Mouse (Mus musculus) liver, adult 2 months (tissue): ENCODE data around the gene Cyb5d2.

ENCODE experiments used
- CTCF ChIP-seq: fragments of 200-500 bp; IDR thresholded peaks from 2 replicates; pipeline ENCODE4 v1.5.1; 2011; ENCODE audit warnings: low read depth, low read length, control low read depth
- POLR2A ChIP-seq: fragments of 200-500 bp; IDR thresholded peaks from 2 replicates; pipeline ENCODE4 v1.6.1; 2011; ENCODE audit warnings: low read length, control low read depth; ENCODE audit not compliant: insufficient read depth; ENCODE audit errors: extremely low read depth

- TF ChIP-seq CTCF (no peak), POLR2A (no peak)
Observed at GRCm38 (mm10) chr11:72807992-72808391, 12.1 kb upstream of the Cyb5d2 start.
